Comparison of ENCODE assay signal across 21 mouse cellular contexts in genomic region chr14:101829676-101830075, GRCm38 (mm10).
A peak's percentile ranks its signal among the peaks of the same experiment; 100 is the strongest.
DNase-seq lines count a peak whose midpoint lies in the region; ATAC-seq and TF ChIP-seq lines count a peak whose summit lies in the region.
"Had no signal": no experiment of that assay in that cellular context is flagged by ENCODE, and none has a peak within 500 bp of the region (broad histone marks: within the 10 kb centered on the region; RNA-seq: fewer than 3 reads in every experiment).

No protein-coding gene starts in this region.

- TF ChIP-seq EP300 in stomach, postnatal 0 days (optimal IDR thresholded peaks at IDR 0.05) = no peak

- 0 out of 2 replicates have a peak, but pooled peaks have one; percentile 25 for ATAC-seq in kidney, postnatal 0 days (replicated peaks; ENCODE audit: low FRiP score, low read depth)
- 0 out of 2 replicates have a peak, but pooled peaks have one; percentile 36 for ATAC-seq in stomach, postnatal 0 days (ENCODE audit: low FRiP score, low TSS enrichment)
- ATAC-seq in cerebellum, adult (ENCODE audit: insufficient number of reproducible peaks, low FRiP score, low TSS enrichment) = no peak
- ATAC-seq: forebrain, embryonic 13.5 days; intestine, embryonic 15.5 days; midbrain, embryonic 16.5 days had no signal

- H3K27ac ChIP-seq in kidney, postnatal 0 days = peak overlapping the region; percentile 62; the same call in 1 of the 2 replicates
- peak overlapping the region; percentile 14; the same call in 1 of the 2 replicates for H3K27ac ChIP-seq in limb, embryonic 10.5 days
- no peak overlapping the region for H3K27ac ChIP-seq in stomach, postnatal 0 days (replicated peaks)
- H3K27ac ChIP-seq: forebrain, embryonic 13.5 days; intestine, embryonic 15.5 days; limb, embryonic 15.5 days; liver, embryonic 13.5 days; neural tube, embryonic 12.5 days had no signal

- peaks cover 10% of the 10 kb centered on the region; the same call in 1 of the 2 replicates for H3K4me1 ChIP-seq in kidney, postnatal 0 days (replicated peaks; ENCODE audit: insufficient read depth, low read length)
- H3K4me1 ChIP-seq in limb, embryonic 10.5 days = peaks cover 9% of the 10 kb centered on the region
- H3K4me1 ChIP-seq in stomach, postnatal 0 days (replicated peaks; ENCODE audit: control insufficient read depth, insufficient read depth) = no peaks in the 10 kb centered on the region
- H3K4me1 ChIP-seq: forebrain, embryonic 13.5 days; intestine, embryonic 15.5 days; liver, embryonic 13.5 days; midbrain, embryonic 10.5 days; neural tube, embryonic 12.5 days had no signal

- DNase-seq in heart, adult 11 months = peak; percentile 59
- no peak for DNase-seq in heart, postnatal 25 days (ENCODE audit: low spot score)
- DNase-seq in kidney, postnatal 0 days (ENCODE audit: low spot score) = no peak
- no peak for DNase-seq in kidney, adult 18-20 months
- no peak for DNase-seq in limb, embryonic 10.5 days (ENCODE audit: low spot score)
- DNase-seq in stomach, postnatal 0 days (ENCODE audit: low spot score) = no peak
- DNase-seq: adrenal gland, adult 8-10 months; cerebellum, adult 11-12 months; layer of hippocampus, postnatal 36 days; liver, embryonic 13.5 days; right cerebral cortex, adult 18-20 months; thymus, postnatal 4 days had no signal

- H3K36me3 ChIP-seq in kidney, postnatal 0 days (ENCODE audit: insufficient read depth, low read length) = no peaks in the 10 kb centered on the region
- no peaks in the 10 kb centered on the region for H3K36me3 ChIP-seq in limb, embryonic 10.5 days
- no peaks in the 10 kb centered on the region for H3K36me3 ChIP-seq in stomach, postnatal 0 days (ENCODE audit: control insufficient read depth, insufficient read depth, low read length)
- H3K36me3 ChIP-seq: heart, embryonic 12.5 days; intestine, embryonic 15.5 days; limb, embryonic 15.5 days; liver, embryonic 13.5 days; midbrain, embryonic 10.5 days; neural tube, embryonic 12.5 days had no signal

- 44% methylated on average over 5 of the region's 5 CpGs for WGBS in kidney, postnatal 0 days
- WGBS in limb, embryonic 10.5 days = 76% methylated on average over 5 of the region's 5 CpGs
- WGBS in stomach, postnatal 0 days = 63% methylated on average over 5 of the region's 5 CpGs

- H3K27me3 ChIP-seq in kidney, postnatal 0 days (ENCODE audit: insufficient read depth, low read length) = no peaks in the 10 kb centered on the region
- no peaks in the 10 kb centered on the region for H3K27me3 ChIP-seq in limb, embryonic 10.5 days (ENCODE audit: low read depth, poor library complexity, severe bottlenecking)
- no peaks in the 10 kb centered on the region for H3K27me3 ChIP-seq in stomach, postnatal 0 days (ENCODE audit: control insufficient read depth, insufficient read depth, low read length)
- H3K27me3 ChIP-seq: CH12.LX; forebrain, embryonic 13.5 days; heart, embryonic 12.5 days; intestine, embryonic 15.5 days; limb, embryonic 15.5 days; liver, embryonic 13.5 days; neural tube, embryonic 12.5 days had no signal

- H3K9ac ChIP-seq in kidney, postnatal 0 days (ENCODE audit: low read depth, low read length) = no peak overlapping the region
- H3K9ac ChIP-seq in stomach, postnatal 0 days (ENCODE audit: low read length) = no peak overlapping the region
- H3K9ac ChIP-seq: forebrain, embryonic 13.5 days; heart, embryonic 12.5 days; intestine, embryonic 15.5 days; limb, embryonic 15.5 days; liver, embryonic 13.5 days; neural tube, embryonic 12.5 days had no signal

- H3K4me3 ChIP-seq in kidney, postnatal 0 days (replicated peaks; ENCODE audit: low read depth, low read length) = no peak overlapping the region
- no peak overlapping the region for H3K4me3 ChIP-seq in limb, embryonic 10.5 days
- H3K4me3 ChIP-seq in stomach, postnatal 0 days (ENCODE audit: low read depth, low read length) = no peak overlapping the region
- H3K4me3 ChIP-seq: forebrain, embryonic 13.5 days; heart, embryonic 12.5 days; intestine, embryonic 15.5 days; limb, embryonic 15.5 days; liver, embryonic 13.5 days; midbrain, embryonic 10.5 days; neural tube, embryonic 12.5 days had no signal

- H3K9me3 ChIP-seq in kidney, postnatal 0 days (replicated peaks; ENCODE audit: low read length) = no peaks in the 10 kb centered on the region
- no peaks in the 10 kb centered on the region for H3K9me3 ChIP-seq in limb, embryonic 10.5 days (replicated peaks)
- no peaks in the 10 kb centered on the region for H3K9me3 ChIP-seq in stomach, postnatal 0 days (ENCODE audit: control insufficient read depth, low read length)
- H3K9me3 ChIP-seq: forebrain, embryonic 13.5 days; heart, embryonic 12.5 days; intestine, embryonic 15.5 days; limb, embryonic 15.5 days; liver, embryonic 13.5 days; midbrain, embryonic 10.5 days; neural tube, embryonic 12.5 days had no signal

- no peak for TF ChIP-seq CTCF in kidney, postnatal 0 days (IDR thresholded peaks at IDR 0.05; ENCODE audit: low read depth)
- TF ChIP-seq CTCF in stomach, postnatal 0 days (IDR thresholded peaks at IDR 0.05; ENCODE audit: low read depth) = no peak

- H3K4me2 ChIP-seq in kidney, postnatal 0 days (ENCODE audit: low read length) = no peak overlapping the region
- H3K4me2 ChIP-seq in stomach, postnatal 0 days (replicated peaks; ENCODE audit: low read depth) = no peak overlapping the region
- H3K4me2 ChIP-seq: forebrain, embryonic 13.5 days; intestine, embryonic 15.5 days; limb, embryonic 15.5 days; liver, embryonic 13.5 days; neural tube, embryonic 12.5 days had no signal

- intact Hi-C loops in heart, postnatal 25 days (cut with DNase I) = loop anchor here (10.0 kb wide), 2 partner anchors 45 kb away; no protein-coding TSS in a partner anchor
